Mouse (Mus musculus) midbrain, postnatal 0 days (tissue): ENCODE results near the gene Mmel1. TPM values are rescaled to one million over a fixed set of nuclear protein-coding genes. Genes with fewer than 3 reads are reported as not detected.

Experiments
- ATAC-seq: fragments of 200-750 bp; cut with Nextera tagmentation; 2 replicates; pipeline ENCODE4 v1.8.0; 2017; ENCODE audit warnings: moderate number of reproducible peaks, mild to moderate bottlenecking, moderate TSS enrichment, moderate library complexity; ENCODE audit not compliant: low FRiP score
- DNase-seq: peaks from one replicate; pipeline ENCODE4 v3.0.0-alpha.2; 2015; ENCODE audit warnings: low spot score
- H3K27ac ChIP-seq: fragments of 300-500 bp; sonication (generic); 2 replicates; pipeline ENCODE4 v1.5.1; 2014; ENCODE audit warnings: low read depth, mild to moderate bottlenecking, low read length, mixed read lengths
- H3K27me3 ChIP-seq: fragments of 300-500 bp; sonication (generic); 2 replicates; pipeline ENCODE4 v1.6.1; 2014; ENCODE audit warnings: low read length, control low read depth, mixed read lengths; ENCODE audit not compliant: insufficient read depth
- H3K36me3 ChIP-seq: fragments of 300-500 bp; sonication (generic); 2 replicates; pipeline ENCODE4 v1.6.1; 2014; ENCODE audit warnings: low read length, control low read depth, mixed read lengths; ENCODE audit not compliant: insufficient read depth
- H3K4me1 ChIP-seq: fragments of 300-500 bp; sonication (generic); 2 replicates; pipeline ENCODE4 v1.6.1; 2014; ENCODE audit warnings: mild to moderate bottlenecking, control low read depth, antibody characterized with exemption, low read length, mixed read lengths; ENCODE audit not compliant: insufficient read depth
- H3K4me2 ChIP-seq: fragments of 300-500 bp; sonication (generic); 2 replicates; pipeline ENCODE4 v1.6.1; 2014; ENCODE audit warnings: low read depth, mild to moderate bottlenecking, low read length, mixed read lengths; ENCODE audit not compliant: poor library complexity, severe bottlenecking
- H3K4me3 ChIP-seq: fragments of 300-500 bp; sonication (generic); 2 replicates; pipeline ENCODE4 v1.5.1; 2014; ENCODE audit warnings: low read depth, mild to moderate bottlenecking, low read length, moderate library complexity
- H3K9ac ChIP-seq: fragments of 300-500 bp; sonication (generic); replicated peaks from 2 replicates; pipeline ENCODE4 v1.6.1; 2014; ENCODE audit warnings: mild to moderate bottlenecking, low read length, moderate library complexity, mixed read lengths; ENCODE audit not compliant: poor library complexity, severe bottlenecking
- H3K9me3 ChIP-seq: fragments of 300-500 bp; sonication (generic); 2 replicates; pipeline ENCODE4 v1.6.1; 2016; ENCODE audit warnings: low read length, control low read depth
- CTCF ChIP-seq: IDR thresholded peaks from 2 replicates; pipeline ENCODE4 v1.5.1; 2016; ENCODE audit warnings: antibody characterized with exemption, mild to moderate bottlenecking
- WGBS: fragments of 180-500 bp; shearing (Covaris S2); extraction: QIAGEN DNeasy Blood & Tissue Kit; methylation state at CpG from one replicate; pipeline ENCODE4 v1.1.7; 2014; 5-methylcytosine and 5-hydroxymethylcytosine counted together
- polyA plus RNA-seq: library from polyadenylated mRNA; unstranded; fragments of >200 nt; fragmentation: Nextera tagmentation; extraction: Ambion mirVana; gene quantifications from 2 replicates; pipeline ENCODE4 v1.2.1, GENCODE M21; 2015
- total RNA-seq: library from RNA; depleted of rRNA; stranded (reverse); fragments of >200 nt; gene quantifications from 2 replicates; pipeline ENCODE4 v1.2.3, GENCODE M21; 2014

The Mmel1 gene
- total and polyA plus RNA-seq, 2 experiments from 2014 or later = 0.82 to 0.89 TPM

DNA sequence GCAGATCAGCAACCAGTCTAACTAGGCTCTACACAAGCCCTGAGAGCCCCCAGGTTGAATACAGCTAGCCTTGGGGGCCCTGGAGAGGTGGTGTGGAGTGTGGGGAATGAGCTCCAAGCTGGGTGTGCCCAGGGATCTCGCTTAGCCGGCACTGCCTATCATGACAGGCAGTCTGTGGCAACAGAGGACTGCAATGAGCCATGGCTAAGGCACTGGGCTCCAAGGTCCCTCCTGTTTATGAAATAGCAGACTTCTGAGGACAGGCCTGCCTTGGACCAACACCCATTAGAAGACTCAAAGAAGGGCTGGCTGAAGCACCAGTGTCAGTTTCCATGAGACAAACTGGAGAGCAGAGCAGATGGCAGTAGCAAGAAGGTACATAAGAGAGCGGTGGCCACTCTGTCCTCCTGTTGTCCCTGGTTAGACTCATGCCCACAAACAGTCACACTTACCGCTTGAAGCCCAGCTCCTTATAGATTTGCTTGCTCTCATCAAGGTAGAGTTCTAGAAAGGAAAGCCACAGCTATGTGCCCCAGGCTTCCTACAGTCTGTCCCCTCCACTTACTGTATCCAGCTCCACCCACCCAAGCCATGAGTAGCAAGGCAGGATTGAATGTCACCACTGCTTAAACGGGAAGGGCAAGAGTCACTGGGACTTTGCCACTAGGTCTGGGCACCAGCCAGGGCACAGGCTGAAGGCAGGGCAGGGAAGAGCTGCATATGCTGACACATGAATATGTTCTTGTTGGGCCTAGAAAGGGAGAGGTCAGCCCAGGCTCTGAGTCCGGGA, 28.5 kb downstream of the Mmel1 start:
- peak overlapping the region; percentile 75 for H3K27ac ChIP-seq
- no peak for ATAC-seq
- TF ChIP-seq CTCF = no peak
- H3K9me3 ChIP-seq = no peaks in the 10 kb centered on the region
- peak overlapping the region; percentile 68 for H3K9ac ChIP-seq
- H3K36me3 ChIP-seq = no peaks in the 10 kb centered on the region
- peak overlapping the region; percentile 93 for H3K4me2 ChIP-seq
- peaks cover 16% of the 10 kb centered on the region for H3K4me1 ChIP-seq
- no peak for DNase-seq
- 67% methylated on average over 6 of the region's 6 CpGs for WGBS
- H3K27me3 ChIP-seq = no peaks in the 10 kb centered on the region
- peak overlapping the region; percentile 57 for H3K4me3 ChIP-seq

DNA sequence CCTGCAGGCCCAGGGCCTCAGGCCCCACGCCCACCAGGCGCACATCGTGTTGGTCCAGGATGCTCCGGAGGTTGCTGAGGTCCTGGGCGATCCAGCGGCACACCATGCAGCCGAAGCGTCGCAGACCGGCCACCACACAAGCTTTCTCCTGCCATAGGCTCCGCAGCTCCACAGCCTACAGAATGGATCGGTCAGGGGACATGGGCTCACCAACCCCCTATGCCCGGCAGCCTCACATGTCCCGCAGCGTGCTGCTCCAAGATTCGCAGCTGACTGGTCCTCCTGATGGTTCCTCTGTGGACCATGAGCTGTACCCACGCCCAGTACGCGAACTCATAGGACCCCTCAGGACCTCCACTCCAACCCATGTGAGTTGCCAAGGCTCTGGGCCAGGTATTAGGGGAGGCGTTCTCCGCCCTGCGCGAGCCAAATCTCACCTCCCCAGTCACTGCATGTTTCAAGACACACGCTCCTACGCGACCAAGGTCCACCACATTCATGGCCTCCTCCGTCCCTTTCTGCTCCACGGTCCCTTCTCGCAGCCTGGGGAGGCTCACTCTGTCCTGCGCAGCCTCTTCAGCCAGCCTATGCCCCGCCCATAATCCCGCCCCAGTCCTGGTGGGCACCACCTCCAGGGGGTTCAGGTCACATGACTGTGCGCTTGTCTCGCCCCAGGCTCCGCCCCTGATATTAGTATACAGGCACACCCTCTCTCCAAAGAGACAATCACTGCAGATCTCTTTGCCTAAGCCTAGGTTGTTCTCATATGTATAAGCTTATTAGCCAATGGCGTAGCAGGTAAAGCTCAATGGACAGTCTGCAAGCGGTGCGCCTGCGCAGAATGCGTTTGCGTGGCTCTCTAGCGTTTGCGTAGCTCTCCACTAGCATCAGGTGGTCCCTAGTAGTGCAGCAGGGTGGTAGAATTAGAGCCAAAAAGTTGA, 29.4 kb downstream of the Mmel1 start, which contains the start of gene Fam213b:
Gene Fam213b (minus strand): TSS at position 630 of the 941 bp plus-strand sequence.
- H3K4me1 ChIP-seq = peaks cover 16% of the 10 kb centered on the region
- ATAC-seq = peak; percentile 94
- peak; percentile 95 for DNase-seq
- H3K9me3 ChIP-seq = no peaks in the 10 kb centered on the region
- H3K4me3 ChIP-seq = peak within 1 kb of the TSS; percentile 57
- peak; percentile 38; the same call in 1 of the 2 replicates for TF ChIP-seq CTCF
- peak within 1 kb of the TSS; percentile 75 for H3K27ac ChIP-seq
- no peaks in the 10 kb centered on the region for H3K27me3 ChIP-seq
- H3K4me2 ChIP-seq = peak within 1 kb of the TSS; percentile 93
- no peaks in the 10 kb centered on the region for H3K36me3 ChIP-seq
- H3K9ac ChIP-seq = peak within 1 kb of the TSS; percentile 68
- 3% methylated on average over 43 of the region's 43 CpGs for WGBS

DNA sequence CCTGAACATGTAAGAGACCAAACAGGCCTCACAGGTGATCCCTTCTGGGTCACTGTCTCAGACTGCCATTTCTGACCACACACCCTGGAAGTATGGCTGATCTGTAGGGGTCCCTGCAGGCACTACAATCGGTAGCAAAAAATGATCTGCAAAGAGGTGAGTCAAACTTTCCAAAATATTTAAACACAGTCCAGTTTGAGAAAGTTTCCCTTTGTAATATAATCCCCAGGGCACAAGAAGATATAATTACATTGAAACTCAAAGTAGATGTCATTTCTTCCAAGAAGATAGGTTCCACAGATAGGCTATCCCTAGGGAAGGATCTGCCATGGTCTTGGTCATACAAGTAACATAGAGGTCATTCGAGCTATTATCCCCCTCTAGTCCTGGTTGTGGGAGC, 33.0 kb downstream of the Mmel1 start:
- no peak overlapping the region for H3K27ac ChIP-seq
- H3K4me2 ChIP-seq = no peak overlapping the region
- TF ChIP-seq CTCF = no peak
- DNase-seq (no peak), ATAC-seq (no peak)
- H3K36me3 ChIP-seq = no peaks in the 10 kb centered on the region
- no peaks in the 10 kb centered on the region for H3K9me3 ChIP-seq
- WGBS = 85% methylated on average over 2 of the region's 2 CpGs
- no peak overlapping the region for H3K4me3 ChIP-seq
- H3K9ac ChIP-seq = no peak overlapping the region
- H3K4me1 ChIP-seq = peaks cover 9% of the 10 kb centered on the region
- H3K27me3 ChIP-seq = no peaks in the 10 kb centered on the region

DNA sequence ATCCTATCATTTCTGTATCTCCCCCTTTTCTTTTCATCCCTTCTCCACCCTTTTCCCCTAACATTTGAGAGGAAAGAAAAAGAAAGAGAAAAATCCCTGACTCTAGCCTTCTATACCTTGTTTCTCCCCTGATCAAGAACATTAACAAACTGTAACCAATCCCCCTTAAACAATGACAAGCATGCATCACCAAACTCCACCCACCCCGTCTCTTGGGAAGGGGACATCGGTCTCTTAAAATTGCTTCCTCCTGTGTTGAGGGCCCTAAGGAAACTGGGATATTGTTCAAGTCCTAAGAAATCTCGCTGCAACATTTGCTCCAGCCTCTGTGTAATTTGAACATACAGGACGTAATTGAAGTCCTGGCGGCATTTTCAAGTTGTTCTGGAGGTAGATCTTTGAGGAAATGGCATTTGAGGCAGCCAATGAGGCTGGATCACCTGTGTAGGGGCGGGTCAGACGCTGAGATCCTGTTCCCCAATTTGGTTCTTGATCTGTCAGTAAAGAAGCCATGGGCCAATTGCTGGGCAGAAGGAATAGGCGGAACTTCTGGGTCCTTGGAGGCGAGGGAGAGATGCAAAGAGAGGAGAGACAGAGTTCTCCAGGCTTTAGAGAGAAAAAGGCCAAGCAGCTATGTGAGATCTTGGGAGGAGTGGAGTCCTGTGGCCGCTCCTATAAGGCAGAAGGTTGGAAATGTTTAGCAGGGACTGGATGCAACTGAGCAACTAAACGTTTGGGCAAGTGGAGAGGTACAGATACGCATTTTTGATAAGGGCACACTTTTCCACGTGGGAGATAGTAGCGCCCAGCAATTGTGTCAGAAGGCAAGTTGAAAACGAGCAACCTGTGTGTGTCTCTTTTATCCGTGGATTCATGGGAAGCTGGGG, 35.0 kb downstream of the Mmel1 start:
- ATAC-seq = peak; percentile 90
- Histone ChIP-seq H3K4me2 (peak overlapping the region; percentile 37), H3K27ac (no peak overlapping the region), H3K4me1 (no peaks in the 10 kb centered on the region), H3K36me3 (no peaks in the 10 kb centered on the region), H3K27me3 (no peaks in the 10 kb centered on the region), H3K4me3 (peak overlapping the region; percentile 22), H3K9me3 (no peaks in the 10 kb centered on the region), H3K9ac (no peak overlapping the region)
- TF ChIP-seq CTCF = no peak
- DNase-seq = peak; percentile 88
- WGBS = 7% methylated on average over 16 of the region's 16 CpGs

DNA sequence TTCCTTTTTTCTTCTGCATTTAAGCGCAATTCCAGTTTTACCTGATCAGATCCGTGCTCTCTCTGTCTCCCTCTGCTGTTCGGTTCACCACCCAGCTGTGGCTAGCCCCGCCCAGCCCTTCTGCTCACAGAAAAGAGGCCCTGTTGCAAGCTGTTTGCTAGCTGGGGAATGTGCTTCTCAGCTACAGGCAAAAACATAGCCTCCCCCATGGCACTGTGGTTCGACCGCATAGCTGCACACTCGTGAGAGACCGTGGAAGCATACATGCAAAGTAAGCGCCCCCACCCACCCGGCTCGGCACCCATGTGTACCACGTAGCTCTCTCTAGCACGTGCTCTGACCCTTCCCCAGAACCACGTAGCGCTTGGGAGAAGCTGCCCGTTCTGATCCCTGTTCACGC, 38.4 kb downstream of the Mmel1 start:
- 35% methylated on average over 17 of the region's 17 CpGs for WGBS
- no peaks in the 10 kb centered on the region for H3K36me3 ChIP-seq
- H3K27me3 ChIP-seq = no peaks in the 10 kb centered on the region
- TF ChIP-seq CTCF = peak; percentile 88
- H3K4me1 ChIP-seq = no peaks in the 10 kb centered on the region
- ATAC-seq (no peak), DNase-seq (peak; percentile 82)
- H3K27ac ChIP-seq = no peak overlapping the region
- no peak overlapping the region for H3K9ac ChIP-seq
- no peak overlapping the region for H3K4me3 ChIP-seq
- H3K4me2 ChIP-seq = no peak overlapping the region
- no peaks in the 10 kb centered on the region for H3K9me3 ChIP-seq
